Mouse (Mus musculus) heart, adult 2 months (tissue): Measurements from ENCODE around the gene Zfp706.

Experiments used
- CTCF ChIP-seq: fragments of 200-600 bp; IDR thresholded peaks from 2 replicates; pipeline ENCODE4 v1.8.1; 2022; ENCODE audit warnings: antibody characterized with exemption, mild to moderate bottlenecking, moderate library complexity
- EP300 ChIP-seq: fragments of 200-500 bp; IDR thresholded peaks from 2 replicates; pipeline ENCODE4 v1.6.1; 2011; ENCODE audit warnings: low read depth, low read length, control low read depth; ENCODE audit not compliant: insufficient read depth
- POLR2A ChIP-seq: fragments of 200-500 bp; IDR thresholded peaks from 2 replicates; pipeline ENCODE4 v1.6.1; 2011; ENCODE audit warnings: mild to moderate bottlenecking, low read depth, low read length, control low read depth; ENCODE audit not compliant: insufficient read depth

GRCm38 (mm10) chr15:37037704-37038103 lies 30.1 kb upstream of the Zfp706 start:
- TF ChIP-seq POLR2A (no peak), EP300 (no peak), CTCF (no peak)
